Mouse (Mus musculus) intestine, postnatal 0 days (tissue): Measurements from ENCODE around the gene Gm8926. TPM values are rescaled to one million over a fixed set of nuclear protein-coding genes. Genes with fewer than 3 reads are reported as not detected.
"Not testable (repeated sequence)": the region's sequence is repeated elsewhere in the genome, so short reads cannot be mapped to it uniquely, and the experiment has no call there.

Source experiments
- ATAC-seq: fragments of 200-750 bp; cut with Nextera tagmentation; 2 replicates; pipeline ENCODE4 v1.8.0; 2017; ENCODE audit warnings: mild to moderate bottlenecking, moderate TSS enrichment, moderate library complexity
- H3K27ac ChIP-seq: fragments of 300-500 bp; sonication (generic); 2 replicates; pipeline ENCODE4 v1.5.1; 2014; ENCODE audit warnings: mild to moderate bottlenecking, low read depth, low read length, moderate library complexity
- H3K27me3 ChIP-seq: fragments of 300-500 bp; sonication (generic); replicated peaks from 2 replicates; pipeline ENCODE4 v1.6.1; 2014; ENCODE audit warnings: low read length, mixed read lengths; ENCODE audit not compliant: control insufficient read depth, insufficient read depth
- H3K36me3 ChIP-seq: fragments of 300-500 bp; sonication (generic); 2 replicates; pipeline ENCODE4 v1.6.1; 2014; ENCODE audit warnings: mild to moderate bottlenecking, moderate library complexity; ENCODE audit not compliant: control insufficient read depth, insufficient read depth
- H3K4me1 ChIP-seq: fragments of 300-500 bp; sonication (generic); replicated peaks from 2 replicates; pipeline ENCODE4 v1.6.1; 2014; ENCODE audit warnings: antibody characterized with exemption, low read length, mixed read lengths; ENCODE audit not compliant: control insufficient read depth, insufficient read depth
- H3K4me2 ChIP-seq: fragments of 300-500 bp; sonication (generic); replicated peaks from 2 replicates; pipeline ENCODE4 v1.6.1; 2014; ENCODE audit warnings: low read depth, mild to moderate bottlenecking, moderate library complexity
- H3K4me3 ChIP-seq: fragments of 300-500 bp; sonication (generic); 2 replicates; pipeline ENCODE4 v1.5.1; 2014; ENCODE audit warnings: low read depth, low read length
- H3K9ac ChIP-seq: fragments of 300-500 bp; sonication (generic); 2 replicates; pipeline ENCODE4 v1.6.1; 2014; ENCODE audit warnings: mild to moderate bottlenecking, low read depth, low read length
- H3K9me3 ChIP-seq: fragments of 300-500 bp; sonication (generic); 2 replicates; pipeline ENCODE4 v1.6.1; 2016; ENCODE audit warnings: mixed run types; ENCODE audit not compliant: control insufficient read depth
- WGBS: fragments of 180-500 bp; shearing (Covaris S2); extraction: QIAGEN DNeasy Blood & Tissue Kit; methylation state at CpG from one replicate; pipeline ENCODE4 v1.1.7; 2014; 5-methylcytosine and 5-hydroxymethylcytosine counted together
- polyA plus RNA-seq: library from polyadenylated mRNA; unstranded; fragments of >200 nt; fragmentation: Nextera tagmentation; extraction: Ambion mirVana; gene quantifications from 2 replicates; pipeline ENCODE4 v1.2.1, GENCODE M21; 2015

Gene Gm8926
- polyA plus RNA-seq, result not detected in 2 replicates

GRCm38 (mm10) chr5:11770248-11770647 is at the start of gene Gm8926:
Gene Gm8926, plus strand, starts transcription at chr5:11770548.
- not testable (repeated sequence) for H3K27ac ChIP-seq, H3K4me2 ChIP-seq, H3K36me3 ChIP-seq, H3K27me3 ChIP-seq, H3K4me3 ChIP-seq, H3K9me3 ChIP-seq, H3K4me1 ChIP-seq, ATAC-seq, H3K9ac ChIP-seq
- WGBS, result 45% methylated on average over 1 of the region's 4 CpGs

Other genes with a start within 250 kb of the Gm8926 start
- not detected in 2 replicates for gene Gm6460, start 175.6 kb upstream of the Gm8926 start, polyA plus RNA-seq
- gene Gm8922, start 88.6 kb upstream of the Gm8926 start, polyA plus RNA-seq, result not detected in 2 replicates
- gene Gm6465, start 75.0 kb downstream of the Gm8926 start, polyA plus RNA-seq, result not detected in 2 replicates
- not detected in 2 replicates for gene 4933402N22Rik, start 147.5 kb downstream of the Gm8926 start, polyA plus RNA-seq